In genomic region chr12:100282025-100282885, GRCm38 (mm10) we compare ENCODE assay signal across 8 mouse cellular contexts.
DNase-seq lines count a peak whose midpoint lies in the region; ATAC-seq and TF ChIP-seq lines count a peak whose summit lies in the region.

No protein-coding gene starts in this region.

- H3K4me3 ChIP-seq in kidney, embryonic 15.5 days (replicated peaks): no peak overlapping the region
- H3K4me3 ChIP-seq in heart, postnatal 0 days (ENCODE audit: low read depth, low read length): no peak overlapping the region
- H3K4me3 ChIP-seq in liver, embryonic 11.5 days (ENCODE audit: low read depth, low read length): no peak overlapping the region
- H3K4me3 ChIP-seq in neural tube, embryonic 11.5 days (ENCODE audit: low read depth, low read length): no peak overlapping the region

- H3K4me2 ChIP-seq in kidney, embryonic 15.5 days: no peak overlapping the region
- no peak overlapping the region for H3K4me2 ChIP-seq in heart, postnatal 0 days (ENCODE audit: low read depth, low read length)
- H3K4me2 ChIP-seq in liver, embryonic 11.5 days: no peak overlapping the region
- no peak overlapping the region for H3K4me2 ChIP-seq in neural tube, embryonic 11.5 days (ENCODE audit: low read depth)

- DNase-seq in kidney, adult 11 months: no peak
- DNase-seq in embryo, embryonic 10 days (ENCODE audit: low spot score): peak; percentile 71
- peak; percentile 36 for DNase-seq in heart, postnatal 0 days (ENCODE audit: low spot score)
- DNase-seq in liver, embryonic 11.5 days (ENCODE audit: low spot score): no peak
- peak; percentile 55 for DNase-seq in neural tube, embryonic 11.5 days (ENCODE audit: low spot score)
- no peak for DNase-seq in ovary, postnatal 10 days (ENCODE audit: low spot score)
- DNase-seq in right cerebral cortex, adult 18-20 months: no peak

- no peaks in the 10 kb centered on the region for H3K9me3 ChIP-seq in kidney, embryonic 15.5 days (replicated peaks)
- no peaks in the 10 kb centered on the region for H3K9me3 ChIP-seq in heart, postnatal 0 days (replicated peaks; ENCODE audit: control insufficient read depth, low read length)
- no peaks in the 10 kb centered on the region for H3K9me3 ChIP-seq in liver, embryonic 11.5 days (ENCODE audit: control insufficient read depth, low read length)
- no peaks in the 10 kb centered on the region for H3K9me3 ChIP-seq in neural tube, embryonic 11.5 days (ENCODE audit: control insufficient read depth, low read length)

- WGBS in kidney, embryonic 15.5 days: 61% methylated on average over 8 of the region's 8 CpGs
- 50% methylated on average over 8 of the region's 8 CpGs for WGBS in heart, postnatal 0 days
- WGBS in liver, embryonic 11.5 days: 52% methylated on average over 8 of the region's 8 CpGs
- WGBS in neural tube, embryonic 11.5 days: 50% methylated on average over 8 of the region's 8 CpGs

- H3K27me3 ChIP-seq in kidney, embryonic 15.5 days: no peaks in the 10 kb centered on the region
- no peaks in the 10 kb centered on the region for H3K27me3 ChIP-seq in heart, postnatal 0 days (ENCODE audit: control insufficient read depth, insufficient read depth, low read length)
- no peaks in the 10 kb centered on the region for H3K27me3 ChIP-seq in liver, embryonic 11.5 days (replicated peaks; ENCODE audit: control insufficient read depth, insufficient read depth, low read length)
- no peaks in the 10 kb centered on the region for H3K27me3 ChIP-seq in neural tube, embryonic 11.5 days (ENCODE audit: control insufficient read depth, insufficient read depth, low read length)

- peak overlapping the region; percentile 59 for H3K27ac ChIP-seq in kidney, embryonic 15.5 days
- peak overlapping the region; percentile 22; the same call in 1 of the 2 replicates for H3K27ac ChIP-seq in heart, postnatal 0 days (ENCODE audit: low read depth)
- H3K27ac ChIP-seq in liver, embryonic 11.5 days (ENCODE audit: low read depth, low read length): peak overlapping the region; percentile 55
- peak overlapping the region; percentile 61 for H3K27ac ChIP-seq in neural tube, embryonic 11.5 days (ENCODE audit: low read depth, low read length)

- H3K4me1 ChIP-seq in kidney, embryonic 15.5 days: peaks cover 29% of the 10 kb centered on the region
- peaks cover 12% of the 10 kb centered on the region for H3K4me1 ChIP-seq in heart, postnatal 0 days (ENCODE audit: control insufficient read depth, insufficient read depth)
- H3K4me1 ChIP-seq in liver, embryonic 11.5 days (replicated peaks; ENCODE audit: control insufficient read depth, insufficient read depth, low read length): peaks cover 8% of the 10 kb centered on the region
- H3K4me1 ChIP-seq in neural tube, embryonic 11.5 days (ENCODE audit: control insufficient read depth, insufficient read depth, low read length): peaks cover 8% of the 10 kb centered on the region

- TF ChIP-seq EP300 in heart, postnatal 0 days (IDR thresholded peaks at IDR 0.05; ENCODE audit: low read depth): no peak

- no peaks in the 10 kb centered on the region for H3K36me3 ChIP-seq in kidney, embryonic 15.5 days
- H3K36me3 ChIP-seq in heart, postnatal 0 days (replicated peaks; ENCODE audit: control insufficient read depth, insufficient read depth, low read length): no peaks in the 10 kb centered on the region
- H3K36me3 ChIP-seq in liver, embryonic 11.5 days (ENCODE audit: control insufficient read depth, insufficient read depth, low read length): no peaks in the 10 kb centered on the region
- no peaks in the 10 kb centered on the region for H3K36me3 ChIP-seq in neural tube, embryonic 11.5 days (ENCODE audit: control insufficient read depth, insufficient read depth, low read length)

- no peak overlapping the region for H3K9ac ChIP-seq in kidney, embryonic 15.5 days
- H3K9ac ChIP-seq in heart, postnatal 0 days (replicated peaks; ENCODE audit: low read depth, low read length): no peak overlapping the region
- no peak overlapping the region for H3K9ac ChIP-seq in liver, embryonic 11.5 days (ENCODE audit: low read depth, low read length)
- H3K9ac ChIP-seq in neural tube, embryonic 11.5 days (ENCODE audit: low read length): peak overlapping the region; percentile 19; the same call in 1 of the 2 replicates

- peak; percentile 61 for ATAC-seq in kidney, embryonic 15.5 days (replicated peaks; ENCODE audit: low FRiP score)
- ATAC-seq in heart, postnatal 0 days (ENCODE audit: insufficient read depth, low read depth): peak; percentile 50
- peak; percentile 37; the same call in 1 of the 2 replicates for ATAC-seq in liver, embryonic 11.5 days (replicated peaks; ENCODE audit: low FRiP score)
- ATAC-seq in neural tube, embryonic 11.5 days (ENCODE audit: insufficient read depth, low FRiP score, low TSS enrichment): peak; percentile 72

- no peak for TF ChIP-seq CTCF in heart, postnatal 0 days (IDR thresholded peaks at IDR 0.05; ENCODE audit: low read depth)

Comparison
In these comparisons a context has a peak if more than half of its experiments do, and no peak if none do; other contexts are left out.
1. DNase-seq: peak in embryo, embryonic 10 days (single experiment), heart, postnatal 0 days (single experiment) and neural tube, embryonic 11.5 days (single experiment); none in kidney, adult 11 months (single experiment), liver, embryonic 11.5 days (single experiment), ovary, postnatal 10 days (single experiment) and right cerebral cortex, adult 18-20 months (single experiment).
2. Peak in every context shown above with its lines, with median percentiles within 50 percentile points of each other: ATAC-seq and H3K27ac ChIP-seq.